Mouse (Mus musculus): ENCODE results near the gene Thap11.

DNA sequence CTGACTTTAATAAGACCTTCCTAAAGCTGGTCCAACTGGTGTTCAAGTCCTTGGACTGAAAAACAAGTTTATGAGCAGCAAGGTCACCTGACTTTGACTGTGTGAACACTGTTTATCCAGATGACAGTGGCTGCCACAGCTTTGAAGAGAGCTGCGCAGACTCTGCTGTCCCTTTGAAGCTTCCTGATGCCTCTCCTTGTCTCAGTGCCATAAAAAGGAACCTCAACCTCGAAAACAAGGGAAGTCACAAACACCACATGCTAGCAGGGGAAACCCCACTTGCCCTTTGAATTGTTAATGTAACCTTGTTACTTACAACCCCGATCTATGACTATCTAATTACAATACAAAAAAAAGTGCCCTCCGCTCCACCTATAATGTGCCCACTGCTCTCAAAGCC is 29.4 kb upstream of the Thap11 start:
- TF ChIP-seq CTCF (IDR thresholded peaks at IDR 0.05; ENCODE audit: insufficient read depth, low read length) (no peak), POLR2A (IDR thresholded peaks at IDR 0.05; ENCODE audit: borderline replicate concordance, extremely low read depth, low read depth, low read length) (no peak)

Data from lung, adult 2 months (tissue).